Mouse (Mus musculus) neural tube, embryonic 13.5 days (tissue): ENCODE results near the gene Axin1. TPM values are rescaled to one million over a fixed set of nuclear protein-coding genes. Genes with fewer than 3 reads are reported as not detected.
A peak's percentile ranks its signal among the peaks of the same experiment; 100 is the strongest.
"Not testable (repeated sequence)": the region's sequence is repeated elsewhere in the genome, so short reads cannot be mapped to it uniquely, and the experiment has no call there.

Experiments
- ATAC-seq: fragments of 200-750 bp; cut with Nextera tagmentation; 2 replicates; pipeline ENCODE4 v1.8.0; 2017; ENCODE audit warnings: low read depth, mild to moderate bottlenecking, moderate TSS enrichment, moderate library complexity
- H3K27ac ChIP-seq: fragments of 300-500 bp; sonication (generic); replicated peaks from 2 replicates; pipeline ENCODE4 v1.5.1; 2015; ENCODE audit warnings: moderate library complexity, mild to moderate bottlenecking, inconsistent platforms
- H3K27me3 ChIP-seq: fragments of 300-500 bp; sonication (generic); 2 replicates; pipeline ENCODE4 v1.6.1; 2015; ENCODE audit warnings: mild to moderate bottlenecking, inconsistent platforms
- H3K36me3 ChIP-seq: fragments of 300-500 bp; sonication (generic); 2 replicates; pipeline ENCODE4 v1.6.1; 2015; ENCODE audit warnings: mild to moderate bottlenecking, inconsistent platforms
- H3K4me1 ChIP-seq: fragments of 300-500 bp; sonication (generic); replicated peaks from 2 replicates; pipeline ENCODE4 v1.6.1; 2015; ENCODE audit warnings: inconsistent platforms
- H3K4me2 ChIP-seq: fragments of 300-500 bp; sonication (generic); 2 replicates; pipeline ENCODE4 v1.6.1; 2015; ENCODE audit warnings: inconsistent platforms, mild to moderate bottlenecking, moderate library complexity
- H3K4me3 ChIP-seq: fragments of 300-500 bp; sonication (generic); 2 replicates; pipeline ENCODE4 v1.5.1; 2015; ENCODE audit warnings: mild to moderate bottlenecking, inconsistent platforms
- H3K9ac ChIP-seq: fragments of 300-500 bp; sonication (generic); 2 replicates; pipeline ENCODE4 v1.6.1; 2015; ENCODE audit warnings: moderate library complexity, mild to moderate bottlenecking, inconsistent platforms
- H3K9me3 ChIP-seq: fragments of 300-500 bp; sonication (generic); 2 replicates; pipeline ENCODE4 v1.6.1; 2016; ENCODE audit warnings: inconsistent platforms
- WGBS: fragments of 180-500 bp; shearing (Covaris S2); methylation state at CpG from one replicate; pipeline ENCODE4 v1.1.7; 2015; 5-methylcytosine and 5-hydroxymethylcytosine counted together
- polyA plus RNA-seq: library from polyadenylated mRNA; unstranded; fragments of >200 nt; fragmentation: Nextera tagmentation; extraction: Ambion mirVana; gene quantifications from 2 replicates; pipeline ENCODE4 v1.2.1, GENCODE M21; 2015

Gene Axin1
- polyA plus RNA-seq, 1 experiment from 2014 or later = 11.6 TPM

DNA sequence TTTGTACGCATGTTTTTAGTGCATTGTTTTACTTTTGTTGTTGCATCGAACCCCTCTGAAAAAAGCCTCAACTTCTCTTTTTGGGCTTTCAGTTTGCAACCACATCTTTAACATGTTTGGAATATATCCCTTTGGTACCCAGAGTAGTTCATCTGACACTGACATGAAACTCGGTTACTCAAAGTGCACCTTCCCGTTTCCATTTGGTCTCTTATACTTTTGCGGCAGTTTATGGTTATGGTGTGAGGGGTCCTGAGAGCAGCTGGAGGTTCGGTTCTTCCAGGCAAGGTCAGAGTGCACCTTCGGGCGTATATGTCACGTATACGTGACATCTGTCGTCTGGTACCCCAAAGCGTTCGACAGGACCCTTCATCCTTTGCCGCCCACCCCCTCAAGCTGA, 25.7 kb upstream of the Axin1 start:
- Histone ChIP-seq H3K4me3 (peak overlapping the region; percentile 72), H3K9ac (peak overlapping the region; percentile 80), H3K4me2 (peak overlapping the region; percentile 89), H3K9me3 (no peaks in the 10 kb centered on the region), H3K27me3 (peaks cover 73% of the 10 kb centered on the region), H3K4me1 (peaks cover 21% of the 10 kb centered on the region), H3K36me3 (no peaks in the 10 kb centered on the region), H3K27ac (no peak overlapping the region)
- no peak; the same call in 1 of the 2 replicates for ATAC-seq
- 16% methylated on average over 14 of the region's 14 CpGs for WGBS

DNA sequence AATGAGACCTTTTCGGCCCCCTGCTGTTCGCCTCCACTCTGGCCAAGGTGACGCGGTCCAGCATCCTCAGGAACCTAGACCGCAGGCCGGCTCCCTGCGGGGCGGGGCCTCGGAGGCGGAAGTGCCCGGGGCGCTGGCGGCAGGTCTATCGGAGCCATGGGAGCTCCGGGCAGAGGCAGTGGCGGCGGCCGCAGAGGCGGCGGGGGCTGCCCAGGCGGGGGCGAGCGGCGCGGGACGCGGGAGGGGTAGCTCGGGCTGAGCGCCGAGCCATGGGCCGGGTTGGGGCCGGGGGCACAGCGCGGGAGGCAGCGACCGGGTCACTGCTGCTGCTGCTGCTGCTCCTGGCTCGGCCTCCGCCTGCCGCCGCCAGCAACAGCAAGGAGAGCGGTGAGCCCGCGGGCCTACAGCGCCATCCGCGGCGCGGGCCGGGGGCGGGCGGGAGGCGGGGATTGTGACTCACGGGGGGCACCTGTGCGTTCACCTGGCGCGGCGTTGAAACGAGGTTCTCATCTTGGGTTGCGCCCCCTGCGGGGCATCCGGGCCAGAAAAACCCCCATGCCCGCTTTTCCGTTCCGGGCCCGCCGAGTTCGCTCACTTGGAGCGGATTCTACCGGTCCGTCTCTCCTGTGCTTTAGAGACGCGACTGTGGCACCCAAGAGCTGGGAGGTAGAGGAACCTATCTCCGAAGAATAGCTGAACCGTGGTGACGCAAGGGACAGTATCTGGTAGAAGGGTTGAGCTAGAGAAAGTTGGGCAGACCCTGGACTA, 25.1 kb upstream of the Axin1 start, which contains the start of gene Tmem8:
Gene Tmem8 (plus strand): TSS at position 119 of the 768 bp plus-strand sequence.
- Histone ChIP-seq H3K36me3 (no peaks in the 10 kb centered on the region), H3K4me1 (peaks cover 21% of the 10 kb centered on the region), H3K4me2 (peak within 1 kb of the TSS; percentile 89), H3K9me3 (no peaks in the 10 kb centered on the region), H3K9ac (peak within 1 kb of the TSS; percentile 80), H3K27ac (0 out of 2 replicates have a peak within 1 kb of the TSS, but pooled peaks have one; percentile 20), H3K27me3 (peaks cover 79% of the 10 kb centered on the region), H3K4me3 (peak within 1 kb of the TSS; percentile 72)
- peak; percentile 79 for ATAC-seq
- under 1% methylated on average over 75 of the region's 75 CpGs for WGBS

DNA sequence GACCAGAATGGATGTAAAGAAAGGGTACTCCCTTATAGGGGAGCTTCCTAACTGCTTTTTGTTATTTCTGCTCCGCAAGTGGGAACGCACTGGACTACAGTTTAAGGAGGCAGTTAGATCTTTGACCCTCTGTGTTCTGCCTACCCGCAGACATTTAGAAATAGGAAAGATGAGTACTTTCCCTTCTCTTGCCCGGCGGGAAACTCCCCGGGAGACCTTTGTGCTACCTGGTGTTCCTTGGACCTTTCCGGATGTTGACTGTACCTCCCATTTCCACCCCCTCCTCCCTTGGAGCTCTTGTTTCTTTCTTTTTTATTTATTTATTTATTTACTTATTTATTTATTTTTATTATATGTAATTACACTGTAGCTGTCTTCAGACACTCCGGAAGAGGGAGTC, 24.4 kb upstream of the Axin1 start:
- 6% methylated on average over 8 of the region's 8 CpGs for WGBS
- peak overlapping the region; percentile 89 for H3K4me2 ChIP-seq
- H3K27me3 ChIP-seq = peaks cover 86% of the 10 kb centered on the region
- H3K9ac ChIP-seq = peak overlapping the region; percentile 80
- ATAC-seq = 0 out of 2 replicates have a peak, but pooled peaks have one; percentile 1
- H3K9me3 ChIP-seq = no peaks in the 10 kb centered on the region
- H3K27ac ChIP-seq = no peak overlapping the region
- peaks cover 21% of the 10 kb centered on the region for H3K4me1 ChIP-seq
- H3K36me3 ChIP-seq = no peaks in the 10 kb centered on the region
- peak overlapping the region; percentile 72 for H3K4me3 ChIP-seq

DNA sequence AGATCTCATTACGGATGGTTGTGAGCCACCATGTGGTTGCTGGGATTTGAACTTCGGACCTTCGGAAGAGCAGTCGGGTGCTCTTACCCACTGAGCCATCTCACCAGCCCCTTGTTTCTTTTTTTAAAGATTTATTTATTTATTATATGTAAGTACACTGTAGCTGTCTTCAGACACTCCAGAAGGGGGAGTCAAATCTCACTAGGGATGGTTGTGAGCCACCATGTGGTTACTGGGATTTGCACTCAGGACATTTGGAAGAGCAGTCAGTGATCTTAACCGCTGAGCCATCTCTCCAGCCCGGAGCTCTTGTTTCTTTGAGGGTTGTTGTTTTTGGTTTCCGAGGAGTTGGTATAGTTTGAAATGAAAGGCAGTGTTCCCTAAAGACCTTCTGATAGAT, 24.0 kb upstream of the Axin1 start:
- 73% methylated on average over 7 of the region's 7 CpGs for WGBS
- not testable (repeated sequence) for H3K9me3 ChIP-seq, H3K4me2 ChIP-seq, H3K27ac ChIP-seq, H3K9ac ChIP-seq, H3K36me3 ChIP-seq, ATAC-seq, H3K4me3 ChIP-seq
- Histone ChIP-seq H3K4me1 (peaks cover 21% of the 10 kb centered on the region), H3K27me3 (peaks cover 90% of the 10 kb centered on the region)

DNA sequence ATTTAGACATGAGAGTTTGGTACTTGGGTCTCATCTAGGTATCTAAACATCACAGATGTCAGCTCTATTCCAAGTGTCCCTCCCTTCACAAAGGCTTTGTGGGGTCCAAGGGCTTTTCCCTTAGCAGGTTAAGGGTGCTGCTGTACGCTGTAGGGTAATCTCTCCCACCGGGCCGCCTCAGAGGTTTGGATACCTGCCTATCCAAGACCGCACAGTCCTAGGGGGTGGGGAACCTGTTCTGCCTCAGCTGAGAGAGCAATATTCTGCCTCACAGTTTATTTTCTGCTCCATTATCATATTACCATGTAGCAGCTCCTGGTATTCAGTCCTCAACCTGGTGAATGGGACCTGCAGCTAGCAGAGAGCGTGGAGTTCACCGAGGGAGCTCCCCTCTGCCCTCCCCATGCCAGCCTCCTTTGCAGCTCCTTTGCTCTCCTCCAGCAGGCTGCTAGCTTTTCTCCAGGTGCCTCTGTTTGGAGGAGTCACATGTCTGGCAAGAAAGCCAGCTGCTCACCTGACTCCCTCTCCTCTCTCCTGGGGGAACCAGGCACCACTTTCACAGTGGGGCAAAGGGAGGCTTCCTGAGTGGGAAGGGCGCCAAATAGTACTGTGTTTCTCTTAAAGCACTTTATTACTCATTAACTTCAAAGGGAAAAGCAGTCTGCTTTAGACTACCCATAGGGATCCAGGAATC, 23.1 kb upstream of the Axin1 start:
- ATAC-seq = no peak
- Histone ChIP-seq H3K4me2 (no peak overlapping the region), H3K9ac (no peak overlapping the region), H3K4me1 (peaks cover 21% of the 10 kb centered on the region), H3K4me3 (no peak overlapping the region), H3K27ac (no peak overlapping the region), H3K36me3 (no peaks in the 10 kb centered on the region), H3K27me3 (peaks cover 90% of the 10 kb centered on the region), H3K9me3 (no peaks in the 10 kb centered on the region)
- WGBS = 80% methylated on average over 7 of the region's 7 CpGs

DNA sequence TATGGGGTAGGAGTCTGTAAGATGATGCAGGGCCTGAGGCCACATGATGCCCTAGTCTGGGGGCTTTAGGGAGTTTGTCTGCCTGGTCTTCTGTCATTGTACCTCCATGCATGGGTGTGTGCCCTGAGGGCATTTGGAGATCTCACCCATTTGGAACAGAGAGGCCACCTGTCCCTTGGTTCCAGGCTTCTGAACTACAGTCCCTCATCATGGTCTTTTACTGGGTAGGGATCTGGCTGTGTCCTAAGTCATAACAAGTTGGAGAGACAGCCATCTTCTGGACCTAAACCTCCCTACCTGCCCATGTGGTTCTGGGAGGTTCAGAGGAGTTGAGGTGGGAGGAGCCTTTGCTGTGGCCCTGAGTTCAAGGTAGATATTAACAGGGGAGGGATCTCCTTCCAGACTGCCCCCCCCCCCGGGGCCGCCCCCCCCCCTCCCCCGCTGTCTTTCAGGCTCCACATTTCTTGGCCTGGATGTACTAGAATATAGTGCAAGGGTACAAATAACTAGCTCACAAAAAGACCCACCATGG, 22.5 kb upstream of the Axin1 start:
- Histone ChIP-seq H3K27me3 (peaks cover 83% of the 10 kb centered on the region), H3K9ac (no peak overlapping the region), H3K27ac (no peak overlapping the region), H3K36me3 (no peaks in the 10 kb centered on the region), H3K9me3 (no peaks in the 10 kb centered on the region), H3K4me3 (no peak overlapping the region), H3K4me2 (no peak overlapping the region), H3K4me1 (peaks cover 16% of the 10 kb centered on the region)
- WGBS = 55% methylated on average over 2 of the region's 3 CpGs
- no peak for ATAC-seq

DNA sequence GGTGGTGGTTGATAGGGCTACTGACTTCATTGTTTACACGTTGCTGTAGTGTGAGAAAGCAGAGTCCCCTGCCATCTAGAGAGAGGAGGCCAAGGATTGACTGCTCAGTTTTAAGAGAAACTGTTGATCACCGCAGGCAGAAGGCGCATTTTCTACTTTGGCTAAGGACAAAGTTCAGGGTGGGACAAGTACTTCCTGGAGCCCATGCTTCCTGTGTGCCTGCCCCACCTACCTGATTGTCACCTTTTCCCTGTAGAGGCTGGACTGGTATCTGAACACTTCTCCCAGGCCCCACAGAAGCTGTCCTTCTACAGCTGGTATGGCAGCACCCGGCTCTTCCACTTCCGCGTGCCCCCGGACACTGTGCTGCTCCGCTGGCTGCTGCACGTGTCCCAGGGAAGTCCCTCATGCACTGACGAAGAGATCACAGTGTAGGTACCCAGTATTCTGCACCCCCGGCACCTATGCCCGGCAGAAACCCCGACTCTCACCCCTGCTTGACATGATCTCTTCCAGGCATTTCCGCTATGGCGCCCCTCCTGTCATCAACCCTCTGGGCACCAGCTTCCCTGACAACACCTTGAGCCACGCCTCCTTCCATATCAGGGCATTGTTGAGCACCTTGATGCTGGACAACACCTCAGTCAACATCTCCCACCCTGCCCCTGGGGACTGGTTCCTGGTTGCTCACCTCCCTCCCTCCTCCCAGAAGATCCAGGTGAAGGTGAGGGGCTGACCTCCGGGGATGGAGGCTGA, 21.8 kb upstream of the Axin1 start:
- H3K4me3 ChIP-seq = no peak overlapping the region
- H3K4me1 ChIP-seq = peaks cover 13% of the 10 kb centered on the region
- H3K36me3 ChIP-seq = no peaks in the 10 kb centered on the region
- H3K9me3 ChIP-seq = no peaks in the 10 kb centered on the region
- H3K4me2 ChIP-seq = no peak overlapping the region
- 90% methylated on average over 17 of the region's 17 CpGs for WGBS
- no peak for ATAC-seq
- peaks cover 77% of the 10 kb centered on the region for H3K27me3 ChIP-seq
- no peak overlapping the region for H3K9ac ChIP-seq
- no peak overlapping the region for H3K27ac ChIP-seq

DNA sequence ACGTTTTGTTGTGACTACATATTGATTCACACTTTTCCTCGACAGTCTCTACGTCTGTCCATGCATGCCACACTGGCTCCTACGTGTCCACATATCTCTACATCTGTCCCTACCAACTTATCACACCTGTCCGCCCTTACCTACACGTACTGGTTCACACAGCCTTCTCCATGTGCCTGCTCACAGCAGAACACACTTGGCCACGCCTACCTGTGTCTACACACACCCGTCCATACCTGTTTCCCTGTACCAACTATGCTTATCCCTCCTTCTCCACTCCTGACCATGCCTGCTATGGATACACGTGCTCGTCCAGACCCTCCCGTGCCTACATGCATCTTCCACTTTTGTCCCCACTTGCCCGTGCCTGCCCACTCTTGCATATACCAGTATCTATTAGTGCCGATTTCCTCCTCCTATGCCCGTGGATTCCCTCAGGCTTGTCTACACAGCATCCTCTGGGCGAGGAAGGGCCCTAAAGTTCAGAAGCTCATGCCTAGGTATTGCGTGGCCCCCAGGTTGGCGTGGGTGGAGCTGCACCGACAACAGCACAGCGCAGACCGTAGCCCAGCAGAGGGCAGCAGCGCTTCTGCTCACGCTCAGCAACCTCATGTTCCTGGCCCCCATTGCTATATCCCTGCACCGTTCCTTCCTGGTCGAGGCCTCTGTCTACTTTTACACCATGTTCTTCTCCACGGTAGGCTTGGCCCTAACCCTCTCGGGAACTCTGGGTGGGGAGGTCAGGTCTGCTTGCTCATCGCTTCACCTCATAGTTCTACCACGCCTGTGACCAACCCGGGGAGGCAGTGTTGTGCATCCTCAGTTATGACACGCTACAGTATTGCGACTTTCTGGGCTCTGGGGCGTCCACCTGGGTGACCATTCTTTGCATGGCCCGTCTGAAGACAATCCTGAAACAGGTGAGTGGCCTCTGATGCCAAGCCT, 18.4 kb upstream of the Axin1 start:
- Histone ChIP-seq H3K36me3 (peaks cover under 1% of the 10 kb centered on the region; the same call in 1 of the 2 replicates), H3K9me3 (no peaks in the 10 kb centered on the region), H3K4me2 (no peak overlapping the region), H3K4me1 (peaks cover 17% of the 10 kb centered on the region), H3K9ac (no peak overlapping the region), H3K27me3 (peaks cover 47% of the 10 kb centered on the region), H3K4me3 (no peak overlapping the region), H3K27ac (no peak overlapping the region)
- no peak; the same call in 1 of the 2 replicates for ATAC-seq
- 47% methylated on average over 33 of the region's 33 CpGs for WGBS

DNA sequence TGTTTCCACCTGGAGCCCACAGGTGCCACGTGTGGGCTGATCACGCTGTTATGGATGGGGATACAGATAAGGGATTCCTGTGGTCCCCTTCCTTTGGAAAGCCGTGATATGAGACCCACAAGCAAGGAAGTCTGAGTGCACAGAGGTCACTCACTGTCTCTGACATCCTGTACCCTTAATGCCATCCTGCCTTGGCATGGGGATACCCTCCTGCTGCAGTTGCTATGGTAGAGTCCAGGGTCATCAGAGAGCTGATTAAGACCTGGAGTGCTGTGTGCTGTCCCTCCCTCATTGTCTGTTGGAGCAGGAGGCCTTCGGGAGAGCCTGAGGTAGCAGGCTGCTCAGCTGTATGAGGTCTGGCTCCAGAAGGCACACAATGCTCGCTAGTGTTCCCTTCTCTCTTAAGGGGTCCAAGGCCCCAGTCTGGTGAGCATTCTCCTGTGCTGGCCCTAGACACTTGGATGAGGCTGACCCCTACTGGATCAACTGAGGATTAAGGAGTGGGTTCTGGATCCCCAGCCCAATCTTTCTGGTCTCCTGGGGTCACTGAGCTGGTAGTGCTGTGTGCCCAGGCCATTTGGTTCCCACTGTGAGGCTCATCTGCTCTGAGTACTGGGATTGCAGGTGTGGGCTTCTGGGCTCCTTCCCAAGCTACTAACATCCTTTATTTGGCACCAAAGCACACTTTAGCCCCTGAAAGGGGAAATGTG, 15.9 kb upstream of the Axin1 start:
- Histone ChIP-seq H3K9me3 (no peaks in the 10 kb centered on the region), H3K27ac (no peak overlapping the region), H3K27me3 (peaks cover 23% of the 10 kb centered on the region), H3K4me2 (no peak overlapping the region), H3K4me3 (no peak overlapping the region), H3K4me1 (peaks cover 21% of the 10 kb centered on the region), H3K9ac (peak overlapping the region; percentile 13; the same call in 1 of the 2 replicates), H3K36me3 (peaks cover 24% of the 10 kb centered on the region)
- ATAC-seq = peak; percentile 13; the same call in 1 of the 2 replicates
- WGBS = 58% methylated on average over 5 of the region's 5 CpGs

DNA sequence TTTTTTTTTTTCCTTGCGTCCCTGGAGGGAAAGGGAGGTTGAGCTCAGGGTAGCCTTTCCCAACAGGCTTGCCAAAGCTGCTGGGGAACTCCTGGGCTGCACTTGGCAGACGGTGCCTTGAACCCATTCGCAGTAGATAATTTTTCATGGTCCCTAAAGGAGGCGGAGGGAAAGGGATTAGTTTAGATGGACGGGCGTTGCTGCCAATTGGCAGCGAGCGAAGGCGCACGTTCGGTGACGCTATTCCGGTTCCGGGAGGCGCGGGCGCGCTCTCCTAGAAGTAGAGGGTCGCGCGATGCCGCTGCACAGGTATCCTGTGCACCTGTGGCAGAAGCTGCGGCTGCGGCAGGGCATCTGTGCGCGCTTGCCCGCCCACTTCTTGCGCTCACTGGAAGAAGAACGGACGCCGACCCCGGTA, 15.2 kb upstream of the Axin1 start, which contains the start of gene Mrpl28:
Gene Mrpl28 (plus strand): TSS at position 234 of the 418 bp plus-strand sequence.
- Histone ChIP-seq H3K27me3 (peaks cover 16% of the 10 kb centered on the region; the same call in 1 of the 2 replicates), H3K27ac (0 out of 2 replicates have a peak within 1 kb of the TSS, but pooled peaks have one; percentile 40), H3K36me3 (peaks cover 30% of the 10 kb centered on the region), H3K4me1 (peaks cover 21% of the 10 kb centered on the region), H3K4me3 (peak within 1 kb of the TSS; percentile 68), H3K4me2 (peak within 1 kb of the TSS; percentile 92), H3K9me3 (no peaks in the 10 kb centered on the region), H3K9ac (peak within 1 kb of the TSS; percentile 81)
- WGBS = under 1% methylated on average over 32 of the region's 32 CpGs
- ATAC-seq = peak; percentile 91
